Mouse (Mus musculus): ENCODE results near the gene Olfr857. TPM values are rescaled to one million over a fixed set of nuclear protein-coding genes. Genes with fewer than 3 reads are reported as not detected.
"Not testable (repeated sequence)": the region's sequence is repeated elsewhere in the genome, so short reads cannot be mapped to it uniquely, and the experiment has no call there.

Gene Olfr857
- 0.13 TPM in 1 of 2 replicates, not detected in the other for polyA plus RNA-seq (2012; rRNA removed)
- polyA plus RNA-seq (2014; fragmentation: Nextera tagmentation; extraction: Ambion mirVana), result not detected in 2 replicates

GRCm38 (mm10) chr9:19709133-19709532, at the start of gene Olfr857:
Olfr857 (plus strand) TSS chr9:19709433.
- Histone ChIP-seq H3K9me3 (ENCODE audit: control insufficient read depth, low read length) (no peaks in the 10 kb centered on the region), H3K4me3 (replicated peaks; ENCODE audit: low read length) (no peak within 1 kb of the TSS), H3K9ac (ENCODE audit: low read depth, low read length, severe bottlenecking) (no peak within 1 kb of the TSS), H3K27ac (replicated peaks; ENCODE audit: low read depth, low read length) (no peak within 1 kb of the TSS), H3K4me1 (ENCODE audit: control insufficient read depth, insufficient read depth, low read length) (no peaks in the 10 kb centered on the region), H3K4me2 (replicated peaks; ENCODE audit: low read depth, low read length, severe bottlenecking) (no peak within 1 kb of the TSS), H3K36me3 (ENCODE audit: control insufficient read depth, insufficient read depth, low read length) (no peaks in the 10 kb centered on the region), H3K27me3 (ENCODE audit: control insufficient read depth, insufficient read depth, low read length) (no peaks in the 10 kb centered on the region)
- 77% methylated on average over 1 of the region's 1 CpGs for WGBS
- DNase-seq (ENCODE audit: low spot score), result no peak
- TF ChIP-seq POLR2A (IDR thresholded peaks at IDR 0.05; ENCODE audit: borderline replicate concordance, extremely low read depth, insufficient read depth, insufficient read length), result no peak
- no peak for ATAC-seq (ENCODE audit: low FRiP score, low read depth)

- 86% methylated on average over 6 of the region's 6 CpGs for WGBS
- Histone ChIP-seq H3K27me3 (ENCODE audit: control insufficient read depth, insufficient read depth, low read length) (no peaks in the 10 kb centered on the region), H3K9ac (ENCODE audit: low read depth, low read length, severe bottlenecking) (no peak overlapping the region)
Measured at GRCm38 (mm10) chr9:19690281-19690680, 19.0 kb upstream of the Olfr857 start.

GRCm38 (mm10) chr9:19691426-19691825, 17.8 kb upstream of the Olfr857 start:
- TF ChIP-seq POLR2A (IDR thresholded peaks at IDR 0.05; ENCODE audit: borderline replicate concordance, extremely low read depth, insufficient read depth, insufficient read length), result no peak
- no peaks in the 10 kb centered on the region for H3K27me3 ChIP-seq (ENCODE audit: control insufficient read depth, insufficient read depth, low read length)
- H3K4me3 ChIP-seq (replicated peaks; ENCODE audit: low read length), result no peak overlapping the region
- no peaks in the 10 kb centered on the region for H3K4me1 ChIP-seq (ENCODE audit: control insufficient read depth, insufficient read depth, low read length)
- H3K9me3 ChIP-seq (ENCODE audit: control insufficient read depth, low read length), result peaks cover 3% of the 10 kb centered on the region; the same call in 1 of the 2 replicates
- DNase-seq (ENCODE audit: low spot score) (no peak), ATAC-seq (ENCODE audit: low FRiP score, low read depth) (no peak)
- H3K9ac ChIP-seq (ENCODE audit: low read depth, low read length, severe bottlenecking), result no peak overlapping the region
- H3K36me3 ChIP-seq (ENCODE audit: control insufficient read depth, insufficient read depth, low read length), result no peaks in the 10 kb centered on the region
- no peak overlapping the region for H3K4me2 ChIP-seq (replicated peaks; ENCODE audit: low read depth, low read length, severe bottlenecking)
- 82% methylated on average over 1 of the region's 1 CpGs for WGBS
- H3K27ac ChIP-seq (replicated peaks; ENCODE audit: low read depth, low read length), result no peak overlapping the region

More at GRCm38 (mm10) chr9:19690281-19690680, 19.0 kb upstream of the Olfr857 start:
- ATAC-seq (ENCODE audit: low FRiP score, low read depth) (no peak), DNase-seq (ENCODE audit: low spot score) (no peak)
- no peaks in the 10 kb centered on the region for H3K4me1 ChIP-seq (ENCODE audit: control insufficient read depth, insufficient read depth, low read length)
- H3K9me3 ChIP-seq (ENCODE audit: control insufficient read depth, low read length), result peaks cover 3% of the 10 kb centered on the region; the same call in 1 of the 2 replicates
- no peak for TF ChIP-seq POLR2A (IDR thresholded peaks at IDR 0.05; ENCODE audit: borderline replicate concordance, extremely low read depth, insufficient read depth, insufficient read length)
- no peak overlapping the region for H3K4me2 ChIP-seq (replicated peaks; ENCODE audit: low read depth, low read length, severe bottlenecking)
- no peak overlapping the region for H3K27ac ChIP-seq (replicated peaks; ENCODE audit: low read depth, low read length)
- no peak overlapping the region for H3K4me3 ChIP-seq (replicated peaks; ENCODE audit: low read length)
- H3K36me3 ChIP-seq (ENCODE audit: control insufficient read depth, insufficient read depth, low read length), result no peaks in the 10 kb centered on the region

- Histone ChIP-seq H3K4me1 (ENCODE audit: control insufficient read depth, insufficient read depth, low read length) (no peaks in the 10 kb centered on the region), H3K27ac (replicated peaks; ENCODE audit: low read depth, low read length) (no peak overlapping the region), H3K4me2 (replicated peaks; ENCODE audit: low read depth, low read length, severe bottlenecking) (no peak overlapping the region), H3K9ac (ENCODE audit: low read depth, low read length, severe bottlenecking) (no peak overlapping the region), H3K27me3 (ENCODE audit: control insufficient read depth, insufficient read depth, low read length) (no peaks in the 10 kb centered on the region), H3K36me3 (ENCODE audit: control insufficient read depth, insufficient read depth, low read length) (no peaks in the 10 kb centered on the region), H3K4me3 (replicated peaks; ENCODE audit: low read length) (no peak overlapping the region), H3K9me3 (ENCODE audit: control insufficient read depth, low read length) (peaks cover 3% of the 10 kb centered on the region; the same call in 1 of the 2 replicates)
- ATAC-seq (ENCODE audit: low FRiP score, low read depth) (no peak), DNase-seq (ENCODE audit: low spot score) (no peak)
- no peak for TF ChIP-seq POLR2A (IDR thresholded peaks at IDR 0.05; ENCODE audit: borderline replicate concordance, extremely low read depth, insufficient read depth, insufficient read length)
- WGBS, result 94% methylated on average over 2 of the region's 2 CpGs
Measured at GRCm38 (mm10) chr9:19692430-19692829, 16.8 kb upstream of the Olfr857 start.

- 55% methylated on average over 2 of the region's 2 CpGs for WGBS
- H3K4me1 ChIP-seq (ENCODE audit: control insufficient read depth, insufficient read depth, low read length); ATAC-seq (ENCODE audit: low FRiP score, low read depth): not testable (repeated sequence)
Measured at GRCm38 (mm10) chr9:19694285-19694684, 14.9 kb upstream of the Olfr857 start.

GRCm38 (mm10) chr9:19694898-19695379, 14.3 kb upstream of the Olfr857 start:
- H3K27ac ChIP-seq (replicated peaks; ENCODE audit: low read depth, low read length); H3K9ac ChIP-seq (ENCODE audit: low read depth, low read length, severe bottlenecking); ATAC-seq (ENCODE audit: low FRiP score, low read depth); H3K4me2 ChIP-seq (replicated peaks; ENCODE audit: low read depth, low read length, severe bottlenecking); H3K4me3 ChIP-seq (replicated peaks; ENCODE audit: low read length); H3K27me3 ChIP-seq (ENCODE audit: control insufficient read depth, insufficient read depth, low read length); DNase-seq (ENCODE audit: low spot score); H3K9me3 ChIP-seq (ENCODE audit: control insufficient read depth, low read length); H3K4me1 ChIP-seq (ENCODE audit: control insufficient read depth, insufficient read depth, low read length); H3K36me3 ChIP-seq (ENCODE audit: control insufficient read depth, insufficient read depth, low read length): not testable (repeated sequence)
- 75% methylated on average over 9 of the region's 9 CpGs for WGBS

More at GRCm38 (mm10) chr9:19694285-19694684, 14.9 kb upstream of the Olfr857 start:
- H3K27ac ChIP-seq (replicated peaks; ENCODE audit: low read depth, low read length); H3K9ac ChIP-seq (ENCODE audit: low read depth, low read length, severe bottlenecking); DNase-seq (ENCODE audit: low spot score); H3K4me3 ChIP-seq (replicated peaks; ENCODE audit: low read length); H3K36me3 ChIP-seq (ENCODE audit: control insufficient read depth, insufficient read depth, low read length); H3K4me2 ChIP-seq (replicated peaks; ENCODE audit: low read depth, low read length, severe bottlenecking); H3K27me3 ChIP-seq (ENCODE audit: control insufficient read depth, insufficient read depth, low read length); H3K9me3 ChIP-seq (ENCODE audit: control insufficient read depth, low read length): not testable (repeated sequence)

GRCm38 (mm10) chr9:19704546-19704945, 4.7 kb upstream of the Olfr857 start:
- not testable (repeated sequence) for H3K27me3 ChIP-seq (ENCODE audit: control insufficient read depth, insufficient read depth, low read length); H3K4me3 ChIP-seq (replicated peaks; ENCODE audit: low read length); H3K9me3 ChIP-seq (ENCODE audit: control insufficient read depth, low read length); H3K27ac ChIP-seq (replicated peaks; ENCODE audit: low read depth, low read length); ATAC-seq (ENCODE audit: low FRiP score, low read depth); H3K36me3 ChIP-seq (ENCODE audit: control insufficient read depth, insufficient read depth, low read length); H3K4me1 ChIP-seq (ENCODE audit: control insufficient read depth, insufficient read depth, low read length); H3K4me2 ChIP-seq (replicated peaks; ENCODE audit: low read depth, low read length, severe bottlenecking); DNase-seq (ENCODE audit: low spot score); H3K9ac ChIP-seq (ENCODE audit: low read depth, low read length, severe bottlenecking)
- 60% methylated on average over 2 of the region's 2 CpGs for WGBS

Data from limb, embryonic 14.5 days (tissue).